Mouse (Mus musculus): ENCODE data around the gene Tmed9. TPM values are rescaled to one million over a fixed set of nuclear protein-coding genes. Genes with fewer than 3 reads are reported as not detected.
"Not testable (repeated sequence)": the region's sequence is repeated elsewhere in the genome, so short reads cannot be mapped to it uniquely, and the experiment has no call there.

Gene Tmed9
- polyA plus RNA-seq, 1 experiment: 73.6 TPM

GRCm38 (mm10) chr13:55570286-55570973 is 3.1 kb upstream of the Tmed9 start:
- TF ChIP-seq POLR2A (IDR thresholded peaks at IDR 0.05; ENCODE audit: borderline replicate concordance, control insufficient read depth, low read depth, low read length) (no peak), CTCF (IDR thresholded peaks at IDR 0.05; ENCODE audit: control insufficient read depth, insufficient read depth, low read length) (no peak)
- WGBS: 2% methylated on average over 47 of the region's 47 CpGs
- H3K4me1 ChIP-seq (ENCODE audit: control insufficient read depth, insufficient read depth, low read length): no peaks in the 10 kb centered on the region; the same call in 1 of the 2 replicates
- peak overlapping the region; percentile 69; the same call in 1 of the 2 replicates for H3K27ac ChIP-seq (ENCODE audit: control insufficient read depth, insufficient read depth, low read depth, low read length, poor library complexity)
- H3K4me3 ChIP-seq (replicated peaks; ENCODE audit: control insufficient read depth, low read depth, low read length): peak overlapping the region; percentile 73

- no peaks in the 10 kb centered on the region; the same call in 1 of the 2 replicates for H3K4me1 ChIP-seq (ENCODE audit: control insufficient read depth, insufficient read depth, low read length)
- H3K4me3 ChIP-seq (replicated peaks; ENCODE audit: control insufficient read depth, low read depth, low read length): peak within 1 kb of the TSS; percentile 75
- no peak for TF ChIP-seq CTCF (IDR thresholded peaks at IDR 0.05; ENCODE audit: control insufficient read depth, insufficient read depth, low read length)
- TF ChIP-seq POLR2A (IDR thresholded peaks at IDR 0.05; ENCODE audit: borderline replicate concordance, control insufficient read depth, low read depth, low read length): peak; percentile 36; the same call in 1 of the 2 replicates
- H3K27ac ChIP-seq (ENCODE audit: control insufficient read depth, insufficient read depth, low read depth, low read length, poor library complexity): peak within 1 kb of the TSS; percentile 69; the same call in 1 of the 2 replicates
- WGBS: 10% methylated on average over 46 of the region's 47 CpGs
Observed at GRCm38 (mm10) chr13:55571027-55571751, 2.3 kb upstream of the Tmed9 start, which contains the start of gene Fam193b. TSS of gene Fam193b (minus strand) at chr13:55571120.

- TF ChIP-seq POLR2A (IDR thresholded peaks at IDR 0.05; ENCODE audit: borderline replicate concordance, control insufficient read depth, low read depth, low read length) (no peak), CTCF (IDR thresholded peaks at IDR 0.05; ENCODE audit: control insufficient read depth, insufficient read depth, low read length) (no peak)
- 68% methylated on average over 2 of the region's 2 CpGs for WGBS
- Histone ChIP-seq H3K4me3 (replicated peaks; ENCODE audit: control insufficient read depth, low read depth, low read length) (no peak overlapping the region), H3K27ac (ENCODE audit: control insufficient read depth, insufficient read depth, low read depth, low read length, poor library complexity) (no peak overlapping the region), H3K4me1 (ENCODE audit: control insufficient read depth, insufficient read depth, low read length) (no peaks in the 10 kb centered on the region; the same call in 1 of the 2 replicates)
Observed at GRCm38 (mm10) chr13:55571977-55572376, 1.6 kb upstream of the Tmed9 start.

- no peak for TF ChIP-seq POLR2A (IDR thresholded peaks at IDR 0.05; ENCODE audit: borderline replicate concordance, control insufficient read depth, low read depth, low read length)
- WGBS: 74% methylated on average over 5 of the region's 5 CpGs
- H3K4me1 ChIP-seq (ENCODE audit: control insufficient read depth, insufficient read depth, low read length): no peaks in the 10 kb centered on the region; the same call in 1 of the 2 replicates
- no peak overlapping the region for H3K4me3 ChIP-seq (replicated peaks; ENCODE audit: control insufficient read depth, low read depth, low read length)
- no peak overlapping the region for H3K27ac ChIP-seq (ENCODE audit: control insufficient read depth, insufficient read depth, low read depth, low read length, poor library complexity)
Observed at GRCm38 (mm10) chr13:55574321-55574720, 789 bp downstream of the Tmed9 start.

GRCm38 (mm10) chr13:55575932-55576331 is 2.4 kb downstream of the Tmed9 start:
- 69% methylated on average over 5 of the region's 5 CpGs for WGBS
- Histone ChIP-seq H3K27ac (ENCODE audit: control insufficient read depth, insufficient read depth, low read depth, low read length, poor library complexity) (no peak overlapping the region), H3K4me1 (ENCODE audit: control insufficient read depth, insufficient read depth, low read length) (no peaks in the 10 kb centered on the region), H3K4me3 (replicated peaks; ENCODE audit: control insufficient read depth, low read depth, low read length) (no peak overlapping the region)
- TF ChIP-seq CTCF (IDR thresholded peaks at IDR 0.05; ENCODE audit: control insufficient read depth, insufficient read depth, low read length) (no peak), POLR2A (IDR thresholded peaks at IDR 0.05; ENCODE audit: borderline replicate concordance, control insufficient read depth, low read depth, low read length) (no peak)

- not testable (repeated sequence) for H3K4me1 ChIP-seq (ENCODE audit: control insufficient read depth, insufficient read depth, low read length); H3K27ac ChIP-seq (ENCODE audit: control insufficient read depth, insufficient read depth, low read depth, low read length, poor library complexity); H3K4me3 ChIP-seq (replicated peaks; ENCODE audit: control insufficient read depth, low read depth, low read length)
- 67% methylated on average over 7 of the region's 7 CpGs for WGBS
Observed at GRCm38 (mm10) chr13:55576872-55577271, 3.3 kb downstream of the Tmed9 start.

- TF ChIP-seq POLR2A (IDR thresholded peaks at IDR 0.05; ENCODE audit: borderline replicate concordance, control insufficient read depth, low read depth, low read length) (no peak), CTCF (IDR thresholded peaks at IDR 0.05; ENCODE audit: control insufficient read depth, insufficient read depth, low read length) (no peak)
- Histone ChIP-seq H3K27ac (ENCODE audit: control insufficient read depth, insufficient read depth, low read depth, low read length, poor library complexity) (no peak overlapping the region), H3K4me3 (replicated peaks; ENCODE audit: control insufficient read depth, low read depth, low read length) (no peak overlapping the region), H3K4me1 (ENCODE audit: control insufficient read depth, insufficient read depth, low read length) (no peaks in the 10 kb centered on the region)
- 63% methylated on average over 4 of the region's 4 CpGs for WGBS
Observed at GRCm38 (mm10) chr13:55578086-55578485, 4.6 kb downstream of the Tmed9 start.

- no peaks in the 10 kb centered on the region for H3K4me1 ChIP-seq (ENCODE audit: control insufficient read depth, insufficient read depth, low read length)
- no peak overlapping the region for H3K27ac ChIP-seq (ENCODE audit: control insufficient read depth, insufficient read depth, low read depth, low read length, poor library complexity)
- no peak for TF ChIP-seq POLR2A (IDR thresholded peaks at IDR 0.05; ENCODE audit: borderline replicate concordance, control insufficient read depth, low read depth, low read length)
- no peak for TF ChIP-seq CTCF (IDR thresholded peaks at IDR 0.05; ENCODE audit: control insufficient read depth, insufficient read depth, low read length)
- no peak overlapping the region for H3K4me3 ChIP-seq (replicated peaks; ENCODE audit: control insufficient read depth, low read depth, low read length)
- 82% methylated on average over 4 of the region's 4 CpGs for WGBS
Observed at GRCm38 (mm10) chr13:55591961-55592490, 18.5 kb downstream of the Tmed9 start.

Data from bone marrow, adult 2 months (tissue).